22 mouse cellular contexts compared by ENCODE assay signal in genomic region chr4:57804902-57805301, GRCm38 (mm10).
DNase-seq lines count a peak whose midpoint lies in the region; ATAC-seq and TF ChIP-seq lines count a peak whose summit lies in the region.
"Had no signal": no experiment of that assay in that cellular context is flagged by ENCODE, and none has a peak within 500 bp of the region (broad histone marks: within the 10 kb centered on the region; RNA-seq: fewer than 3 reads in every experiment).

No protein-coding gene starts in this region.

- no peaks in the 10 kb centered on the region for H3K4me1 ChIP-seq in kidney, embryonic 16.5 days (ENCODE audit: insufficient read depth, low read length)
- peaks cover 7% of the 10 kb centered on the region for H3K4me1 ChIP-seq in embryonic fibroblast, embryonic 13.5 days (ENCODE audit: control insufficient read depth, insufficient read depth, low read length)
- H3K4me1 ChIP-seq: forebrain, embryonic 13.5 days; midbrain, embryonic 10.5 days had no signal

- 37% methylated on average over 6 of the region's 6 CpGs for WGBS in kidney, embryonic 16.5 days

- H3K79me3 ChIP-seq in C2C12 (ENCODE audit: low read depth), result peaks cover 40% of the 10 kb centered on the region

- H3K4me3 ChIP-seq in kidney, embryonic 16.5 days (ENCODE audit: low read length), result no peak overlapping the region
- no peak overlapping the region for H3K4me3 ChIP-seq in C2C12 (ENCODE audit: insufficient read depth, poor library complexity, severe bottlenecking)
- no peak overlapping the region for H3K4me3 ChIP-seq in embryonic fibroblast, embryonic 13.5 days (ENCODE audit: insufficient read depth, low read length)
- H3K4me3 ChIP-seq: erythroblast, embryonic 14.5 days; forebrain, embryonic 13.5 days; heart, adult 2 months; midbrain, embryonic 10.5 days had no signal

- H3K27me3 ChIP-seq in kidney, embryonic 16.5 days (ENCODE audit: insufficient read depth, low read length), result no peaks in the 10 kb centered on the region
- no peaks in the 10 kb centered on the region for H3K27me3 ChIP-seq in C2C12 (ENCODE audit: control insufficient read depth, insufficient read depth, insufficient read length)
- H3K27me3 ChIP-seq: forebrain, embryonic 13.5 days had no signal

- H3K9ac ChIP-seq in kidney, embryonic 16.5 days (replicated peaks; ENCODE audit: low read length), result no peak overlapping the region
- H3K9ac ChIP-seq: forebrain, embryonic 13.5 days had no signal

- TF ChIP-seq POLR2A in embryonic fibroblast, embryonic 13.5 days (IDR thresholded peaks at IDR 0.05; ENCODE audit: low read depth, low read length), result no peak

- no peaks in the 10 kb centered on the region; the same call in 1 of the 2 replicates for H3K9me3 ChIP-seq in kidney, embryonic 16.5 days (ENCODE audit: low read length)
- H3K9me3 ChIP-seq: forebrain, embryonic 13.5 days; midbrain, embryonic 10.5 days had no signal

- ATAC-seq in kidney, embryonic 16.5 days (ENCODE audit: low FRiP score, low TSS enrichment), result no peak
- ATAC-seq: forebrain, embryonic 13.5 days; hindbrain, embryonic 16.5 days; intestine, embryonic 16.5 days had no signal

- H3ac ChIP-seq in C2C12 (ENCODE audit: control insufficient read depth, insufficient read length, low read depth), result no peak overlapping the region

- DNase-seq in adrenal gland, adult 8-10 months, result peak; percentile 72
- DNase-seq in adrenal gland, postnatal 25 days, result no peak
- DNase-seq in kidney, postnatal 25 days, result no peak
- DNase-seq in thymus, postnatal 36 days, result no peak
- DNase-seq: B cell, adult 2 months; cerebellum, adult 9-11 months; gastrocnemius, postnatal 10 days; heart, adult 2 months; kidney, postnatal 14 days; left cerebral cortex, postnatal 4 days; liver; lung, postnatal 36 days; right cerebral cortex, postnatal 4 days had no signal

- no peak for TF ChIP-seq CTCF in C2C12 (IDR thresholded peaks at IDR 0.05; ENCODE audit: control insufficient read depth, insufficient read depth, insufficient read length)
- TF ChIP-seq CTCF in embryonic fibroblast, embryonic 13.5 days (IDR thresholded peaks at IDR 0.05; ENCODE audit: borderline replicate concordance, insufficient read depth, low read length), result no peak

- H3K27ac ChIP-seq in kidney, embryonic 16.5 days (ENCODE audit: low read length), result 0 out of 2 replicates have a peak overlapping the region, but pooled peaks have one; percentile 27
- peak overlapping the region; percentile 63 for H3K27ac ChIP-seq in embryonic fibroblast, embryonic 13.5 days (ENCODE audit: insufficient read depth, low read length)
- H3K27ac ChIP-seq: forebrain, embryonic 13.5 days; heart, adult 2 months; midbrain, embryonic 10.5 days; stomach, postnatal 0 days had no signal

- H3K36me3 ChIP-seq in kidney, embryonic 16.5 days (ENCODE audit: insufficient read depth, low read length), result no peaks in the 10 kb centered on the region
- peaks cover 24% of the 10 kb centered on the region for H3K36me3 ChIP-seq in C2C12 (ENCODE audit: control insufficient read depth, insufficient read depth)
- H3K36me3 ChIP-seq: midbrain, embryonic 10.5 days had no signal

- H3K4me2 ChIP-seq in kidney, embryonic 16.5 days (replicated peaks; ENCODE audit: low read depth, low read length), result no peak overlapping the region
- H3K4me2 ChIP-seq: forebrain, embryonic 13.5 days had no signal

- peaks cover 86% of the 10 kb centered on the region for H3K79me2 ChIP-seq in C2C12 (ENCODE audit: control insufficient read depth, insufficient read depth)

TF ChIP-seq in C2C12, 6 proteins besides CTCF, POLR2A, EP300 and RAD21:
- TF ChIP-seq MYOD1 (IDR thresholded peaks at IDR 0.05; ENCODE audit: control insufficient read depth, insufficient read length, low read depth), result no peak
- TF ChIP-seq CEBPB (IDR thresholded peaks at IDR 0.05; ENCODE audit: low read depth), result no peak
- TF ChIP-seq MYOG (IDR thresholded peaks at IDR 0.05; ENCODE audit: control insufficient read depth, extremely low read depth, insufficient read length), result no peak
- TF ChIP-seq MAX (IDR thresholded peaks at IDR 0.05), result peak; percentile 28
- peak; percentile 91 for TF ChIP-seq FOSL1 (IDR thresholded peaks at IDR 0.05; ENCODE audit: insufficient read depth, low read length, poor library complexity, severe bottlenecking)
- TF ChIP-seq USF1 (IDR thresholded peaks at IDR 0.05; ENCODE audit: low read depth), result peak; percentile 78
